Mouse (Mus musculus) left cerebral cortex, adult 6 months (tissue): ENCODE results near the gene Jag1. TPM values are rescaled to one million over a fixed set of nuclear protein-coding genes. Genes with fewer than 3 reads are reported as not detected.

Experiments
- long read RNA-seq, 2 experiments: library from polyadenylated mRNA; unstranded; transcript quantifications; one replicate each; pipeline ENCODE4 v2.0.0; 2019 to 2020
- polyA plus RNA-seq: library from polyadenylated mRNA; unstranded; fragments of <200 nt; fragmentation: Nextera tagmentation; gene quantifications from 2 replicates; pipeline ENCODE4 v1.2.3, GENCODE M21; 2021

Jag1 gene
- 3.0 and 4.3 TPM in 2 replicates for polyA plus RNA-seq
- long read RNA-seq, experiment 1, partial matches to known transcripts, result 2 of 2 reads
- long read RNA-seq, experiment 1, other reads (novel, unspliced or antisense), result 0 of 2 reads
- long read RNA-seq, experiment 2, partial matches to known transcripts, result 1 of 12 reads
- long read RNA-seq, experiment 2, other reads (novel, unspliced or antisense), result 11 of 12 reads

GRCm38 (mm10) chr2:137116025-137116674 lies at the start of gene Jag1:
Jag1 (minus strand) TSS chr2:137116644.

Other genes with a start within 250 kb of the Jag1 start
- gene AL731706.2, start 231.0 kb downstream of the Jag1 start, polyA plus RNA-seq, result 79.1 and 86.9 TPM in 2 replicates
- gene Slx4ip, start 225.4 kb downstream of the Jag1 start, polyA plus RNA-seq, result 1.9 and 3.1 TPM in 2 replicates
- 79.2 and 86.9 TPM in 2 replicates for gene AL731706.1, start 225.3 kb downstream of the Jag1 start, polyA plus RNA-seq
- 12.7 and 13.6 TPM in 2 replicates for gene Mkks, start 225.3 kb downstream of the Jag1 start, polyA plus RNA-seq